Mouse (Mus musculus): ENCODE measurements around the gene Tes.
A peak's percentile ranks its signal among the peaks of the same experiment; 100 is the strongest.

Tes gene

DNA sequence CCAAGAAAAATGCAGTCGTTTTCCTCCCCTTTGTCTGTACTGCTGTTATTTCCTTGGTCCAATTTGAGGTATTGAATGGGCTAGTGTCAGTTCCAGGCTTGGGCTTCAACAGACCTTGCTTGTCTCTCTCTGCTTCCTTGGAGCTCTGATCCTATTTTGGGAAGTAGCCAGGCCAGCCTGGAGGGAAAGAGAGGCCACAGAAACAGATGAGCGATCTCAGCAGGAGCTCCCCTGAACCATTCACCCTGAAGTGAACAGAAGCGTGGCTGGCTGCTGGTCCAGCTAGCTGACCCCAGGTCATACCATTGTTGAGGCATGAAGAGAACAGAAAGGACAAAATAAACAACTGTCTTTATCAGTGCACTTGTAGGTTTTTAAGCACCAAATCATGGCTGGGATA lies 12.8 kb downstream of the Tes start:
- no peak for DNase-seq (ENCODE audit: low read depth, low spot score)

DNA sequence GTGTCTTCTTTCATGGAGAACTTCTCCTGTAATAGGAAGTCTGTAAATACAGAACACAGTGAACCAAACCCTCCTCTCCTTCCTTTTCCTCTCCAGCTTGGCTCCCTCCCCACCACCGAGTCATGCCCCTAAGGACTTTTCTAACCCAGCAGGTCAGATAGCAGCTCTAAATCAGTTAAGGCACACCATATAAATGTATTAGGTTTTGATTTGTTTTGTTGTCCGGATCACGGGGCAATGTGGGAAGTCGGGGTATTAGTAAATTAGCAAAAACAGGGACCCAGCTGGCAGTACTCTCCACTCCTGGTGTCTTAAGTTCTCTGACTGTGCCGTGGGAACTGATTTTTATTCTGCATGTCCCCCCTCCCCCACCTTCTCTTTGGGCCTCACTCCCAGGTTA lies 14.4 kb downstream of the Tes start:
- no peak for DNase-seq (ENCODE audit: low read depth, low spot score)

DNA sequence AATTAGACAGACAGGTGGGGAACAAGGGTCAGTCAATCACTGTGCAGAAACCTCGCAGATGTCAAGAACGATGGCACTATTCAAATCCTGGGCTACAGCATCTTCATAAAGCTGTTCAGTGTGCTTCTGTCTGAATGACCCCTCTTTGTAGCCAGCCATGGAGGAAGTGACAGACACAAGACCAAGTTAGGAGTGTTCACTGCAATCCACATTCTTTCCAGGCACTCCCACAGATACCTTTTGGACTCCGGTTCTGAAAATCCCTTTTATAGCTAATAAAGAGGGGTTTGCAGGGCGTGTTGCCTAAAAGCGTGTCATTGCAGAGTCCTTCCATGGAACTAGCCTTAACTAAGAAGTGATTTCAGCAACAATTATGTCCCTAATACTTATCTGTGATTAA lies 14.9 kb downstream of the Tes start:
- DNase-seq (ENCODE audit: low read depth, low spot score) = no peak

DNA sequence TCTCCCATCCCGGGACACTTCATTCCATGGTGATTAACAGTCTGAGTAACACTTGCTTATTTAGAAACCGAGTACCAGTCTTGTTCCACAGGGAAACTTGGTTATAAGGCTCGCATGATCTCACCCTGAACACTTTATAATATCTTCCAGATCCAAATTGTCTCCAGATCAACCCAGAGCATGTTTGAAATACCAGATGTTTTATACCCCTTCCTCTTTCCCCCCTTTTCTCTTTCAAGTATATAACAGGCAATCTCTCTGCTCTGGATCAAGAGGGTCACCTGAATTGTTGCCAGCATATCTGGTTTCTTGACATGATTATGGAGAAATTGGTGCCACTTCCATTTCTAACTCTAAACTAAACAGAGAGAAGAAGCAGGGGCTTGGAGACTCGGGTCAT lies 17.3 kb downstream of the Tes start:
- DNase-seq (ENCODE audit: low read depth, low spot score) = peak; percentile 41

DNA sequence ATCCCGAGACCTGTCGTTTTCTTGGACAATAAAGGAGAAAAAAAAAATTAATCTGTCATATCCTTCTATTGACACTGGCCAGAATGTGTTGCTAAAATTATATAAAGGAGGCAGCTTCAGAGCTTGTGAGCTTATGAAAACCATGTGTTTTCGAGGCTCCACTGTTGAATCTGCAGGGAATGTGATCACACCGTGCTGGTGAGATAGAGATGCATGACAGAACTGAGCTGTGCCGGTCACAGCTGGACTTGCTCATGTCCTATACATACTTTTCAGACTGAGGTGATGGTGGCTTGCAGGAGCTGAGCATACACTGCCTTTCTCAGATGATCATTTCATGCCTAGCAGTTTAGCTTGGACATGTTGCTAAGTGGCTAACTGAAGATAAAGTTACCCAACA lies 17.9 kb downstream of the Tes start:
- DNase-seq (ENCODE audit: low read depth, low spot score) = peak; percentile 51

DNA sequence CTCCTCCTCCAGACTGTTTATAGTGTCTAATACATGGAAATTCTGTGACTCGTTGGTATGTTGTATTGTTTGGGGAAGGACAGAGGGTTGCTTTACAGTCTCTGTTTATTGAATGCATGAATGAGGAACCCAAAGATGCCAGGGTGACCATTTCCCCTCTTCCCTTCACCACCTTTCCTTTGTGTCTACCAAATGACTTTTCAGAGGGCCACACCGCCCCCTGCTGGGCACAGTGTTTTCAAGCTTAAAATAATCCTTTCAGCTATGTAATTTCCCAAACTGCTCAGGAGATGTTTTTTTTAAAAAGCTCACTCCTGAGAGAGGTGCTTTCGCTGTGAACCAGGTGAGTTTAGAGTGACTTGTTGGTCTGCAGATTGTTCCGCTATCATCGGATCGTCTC lies 22.5 kb downstream of the Tes start:
- peak; percentile 55 for DNase-seq (ENCODE audit: low read depth, low spot score)

DNA sequence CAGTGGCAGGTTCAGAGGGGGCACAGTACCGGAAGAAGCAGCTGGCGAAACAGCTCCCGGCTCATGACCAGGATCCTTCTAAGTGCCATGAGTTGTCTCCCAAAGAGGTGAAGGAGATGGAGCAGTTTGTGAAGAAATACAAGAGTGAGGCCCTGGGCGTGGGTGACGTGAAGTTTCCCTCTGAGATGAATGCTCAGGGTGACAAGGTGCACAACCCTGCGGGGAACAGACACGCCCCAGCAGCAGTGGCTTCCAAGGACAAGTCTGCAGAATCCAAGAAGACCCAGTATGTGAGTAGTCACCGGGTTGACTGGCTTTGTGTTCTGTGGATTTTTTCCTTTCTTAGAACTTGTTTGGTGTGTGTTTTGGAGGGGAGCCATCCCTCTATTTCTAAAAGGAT lies 32.4 kb downstream of the Tes start:
- DNase-seq (ENCODE audit: low read depth, low spot score) = no peak

DNA sequence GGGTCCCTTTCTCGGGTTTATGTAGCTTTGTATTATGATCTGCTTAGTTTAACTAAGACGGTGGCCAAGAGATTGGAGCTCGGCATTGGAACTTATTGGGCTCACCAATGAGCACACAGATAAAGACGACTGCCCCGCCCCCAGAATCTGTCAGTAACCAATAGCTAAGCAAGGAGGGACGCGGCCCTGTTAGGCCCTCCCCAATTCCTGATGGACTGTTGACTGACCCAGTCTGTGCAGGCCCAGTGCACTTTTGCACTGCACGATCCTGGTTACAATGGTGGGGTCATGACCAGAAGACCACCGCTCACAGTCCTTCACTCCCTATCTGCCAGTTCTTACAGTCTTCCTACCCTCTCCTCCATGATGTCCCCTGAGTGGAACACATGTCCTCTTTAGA lies 33.6 kb downstream of the Tes start:
- DNase-seq (ENCODE audit: low read depth, low spot score) = no peak

DNA sequence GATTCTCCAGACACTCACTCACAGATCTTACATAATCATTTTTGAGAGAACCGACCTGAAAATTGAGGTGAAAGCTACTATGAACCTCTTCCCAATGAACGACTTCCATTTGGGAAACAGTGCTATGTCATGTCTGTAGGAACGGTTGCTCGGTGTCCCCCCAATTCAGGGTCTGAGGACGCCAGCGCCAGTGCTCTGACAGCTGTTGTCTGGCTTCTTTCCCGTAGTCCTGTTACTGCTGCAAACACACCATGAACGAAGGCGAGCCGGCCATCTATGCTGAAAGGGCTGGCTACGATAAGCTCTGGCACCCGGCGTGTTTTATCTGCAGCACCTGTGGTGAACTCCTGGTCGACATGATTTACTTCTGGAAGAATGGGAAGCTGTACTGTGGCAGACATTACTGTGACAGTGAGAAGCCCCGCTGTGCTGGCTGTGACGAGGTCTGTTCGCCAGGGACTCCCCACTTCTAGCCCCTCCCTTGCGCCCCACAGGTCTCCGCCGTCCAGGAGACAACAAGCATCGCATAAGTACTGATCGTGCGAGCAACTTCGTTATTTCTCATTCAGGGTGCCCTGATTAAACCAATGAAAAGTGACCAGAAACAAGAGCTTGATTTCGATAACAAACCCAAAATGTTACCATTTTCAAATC lies 34.7 kb downstream of the Tes start:
- no peak for DNase-seq (ENCODE audit: low read depth, low spot score)

DNA sequence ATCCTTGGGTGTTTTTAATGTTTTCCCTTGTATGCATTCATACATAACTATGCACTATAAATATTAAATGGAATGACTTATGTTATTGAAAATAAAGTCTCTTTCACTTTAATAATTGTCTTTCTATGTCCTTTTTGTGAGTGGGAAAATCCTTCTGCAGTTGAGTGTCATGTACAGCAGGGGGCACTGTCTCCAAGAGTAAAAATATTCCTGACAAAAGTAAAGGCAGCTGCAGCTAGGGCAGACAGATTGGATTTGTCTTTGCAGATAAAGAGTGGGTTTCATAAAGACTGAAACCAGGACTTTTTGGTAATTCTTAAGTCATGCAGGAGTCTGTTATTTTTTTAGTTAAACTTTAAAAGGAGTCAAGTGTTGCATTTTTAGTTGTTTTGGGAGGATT lies 40.8 kb downstream of the Tes start:
- DNase-seq (ENCODE audit: low read depth, low spot score) = peak; percentile 57

DNA sequence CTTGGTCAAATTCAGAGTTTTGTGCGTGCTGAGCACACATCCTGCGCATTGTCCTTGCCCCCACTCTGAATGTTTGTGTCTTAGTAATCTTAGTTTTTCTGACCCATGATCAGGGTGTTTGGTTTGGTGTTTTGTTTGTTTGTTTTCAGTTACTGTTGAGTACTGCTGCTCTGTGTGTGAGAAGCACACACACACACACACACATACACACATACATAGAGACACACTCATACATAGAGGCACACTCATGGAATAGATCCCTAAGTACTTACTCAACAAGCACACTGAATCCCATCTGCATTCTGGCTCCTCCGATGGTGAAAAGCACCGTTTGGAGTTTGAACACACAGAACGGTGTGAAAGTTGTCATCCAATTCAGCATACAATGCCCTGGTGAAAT lies 41.5 kb downstream of the Tes start:
- no peak for DNase-seq (ENCODE audit: low read depth, low spot score)

DNA sequence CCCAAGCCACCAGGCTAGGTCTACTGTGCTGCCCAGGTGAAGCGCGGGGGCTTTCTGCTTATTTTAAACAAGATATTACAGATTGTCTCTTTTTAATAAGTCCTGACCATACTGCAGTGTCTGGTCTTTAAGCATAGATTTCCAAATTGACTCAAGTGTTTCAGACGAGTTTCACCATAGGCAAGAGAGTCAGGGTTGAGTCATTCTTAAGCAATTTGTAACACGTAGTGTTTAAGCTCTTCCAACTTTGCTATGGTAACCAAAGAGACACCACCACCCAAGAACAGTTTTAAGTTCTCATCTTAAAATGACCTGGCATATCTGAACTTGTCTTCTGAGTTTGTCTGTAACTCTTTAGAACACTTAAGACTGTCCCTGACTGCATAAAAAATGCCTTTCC lies 44.3 kb downstream of the Tes start:
- DNase-seq (ENCODE audit: low read depth, low spot score) = no peak

DNA sequence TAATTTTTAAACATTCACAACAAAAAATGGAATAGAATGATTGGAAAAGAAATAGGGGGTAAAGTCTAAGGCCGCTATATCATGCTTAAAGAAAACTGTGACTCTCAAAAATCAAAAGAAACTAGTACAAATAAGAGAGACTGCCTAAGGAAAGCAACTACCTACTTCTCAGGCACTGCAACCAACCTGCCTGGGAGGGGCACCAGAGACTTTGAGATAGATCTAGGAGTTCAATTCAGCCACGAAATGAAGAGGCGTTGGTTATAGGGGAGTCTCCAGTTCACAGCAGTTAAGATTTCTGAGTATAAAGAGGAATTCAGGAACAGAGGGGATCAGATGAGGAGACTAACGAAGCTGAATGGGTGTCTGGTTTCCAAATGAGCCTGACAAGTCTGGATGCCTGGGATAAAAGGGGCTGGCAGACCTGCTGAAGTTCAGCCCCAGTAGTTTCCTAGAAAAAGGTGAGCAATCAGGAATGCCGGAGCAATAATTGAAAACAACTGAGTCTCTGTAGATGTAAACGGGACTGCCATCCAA lies 45.7 kb downstream of the Tes start:
- no peak for DNase-seq (ENCODE audit: low read depth, low spot score)

DNA sequence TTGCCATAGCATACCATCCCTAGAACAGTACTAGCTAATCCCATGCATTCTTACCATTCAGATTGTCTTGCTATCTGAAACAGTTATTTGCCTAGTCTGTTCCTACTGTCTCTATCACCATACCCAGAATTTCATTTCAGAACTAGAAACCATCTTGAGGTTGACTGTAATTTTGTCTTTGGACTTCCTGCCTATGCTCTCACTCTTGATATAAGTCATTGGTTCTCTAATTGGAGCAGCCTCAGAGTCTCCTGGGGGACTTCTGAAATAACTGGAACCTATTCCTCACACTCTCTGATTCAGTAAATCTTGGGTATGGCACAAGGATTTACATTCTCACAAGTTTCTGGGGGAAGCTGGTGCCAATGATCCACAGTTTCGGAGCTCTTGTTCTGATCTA lies 47.1 kb downstream of the Tes start:
- DNase-seq (ENCODE audit: low read depth, low spot score) = no peak

DNA sequence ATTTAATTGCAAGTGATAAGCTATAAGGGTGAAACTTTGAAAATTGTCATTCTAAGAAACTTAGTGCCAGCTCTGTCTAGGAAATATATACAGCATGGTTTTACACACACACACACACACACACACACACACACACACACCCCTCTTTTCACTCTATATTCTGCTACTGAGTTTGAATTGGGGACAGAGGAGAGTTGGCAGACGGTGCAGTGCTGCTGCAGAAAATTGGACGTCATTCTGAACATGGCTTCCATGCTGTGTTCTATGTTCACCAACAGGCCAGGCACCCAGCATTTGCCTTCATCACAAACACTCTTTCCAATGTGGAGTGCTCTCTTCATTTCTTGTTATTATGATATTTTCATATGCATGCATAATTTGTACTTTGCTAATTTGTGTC lies 48.0 kb downstream of the Tes start:
- no peak for DNase-seq (ENCODE audit: low read depth, low spot score)

DNA sequence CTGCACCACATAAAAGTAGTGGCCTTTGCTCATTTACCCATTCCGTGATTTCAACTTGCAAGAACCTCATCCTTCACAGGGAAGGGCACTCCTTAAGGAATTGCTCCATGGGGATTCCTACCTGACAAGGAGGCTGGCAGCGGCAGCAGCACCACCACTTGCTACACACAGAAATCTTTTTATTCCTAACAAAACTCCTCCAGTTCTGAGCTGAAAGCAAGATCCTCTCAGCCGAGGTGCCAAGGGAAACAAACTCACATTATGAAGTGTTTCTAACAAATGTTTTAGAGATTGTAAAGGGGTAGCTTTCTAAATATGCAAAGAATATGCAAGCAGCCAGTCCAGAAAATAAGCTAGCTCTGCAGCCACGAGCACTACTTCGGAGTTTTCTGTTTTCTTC lies 49.6 kb downstream of the Tes start:
- DNase-seq (ENCODE audit: low read depth, low spot score) = no peak

DNA sequence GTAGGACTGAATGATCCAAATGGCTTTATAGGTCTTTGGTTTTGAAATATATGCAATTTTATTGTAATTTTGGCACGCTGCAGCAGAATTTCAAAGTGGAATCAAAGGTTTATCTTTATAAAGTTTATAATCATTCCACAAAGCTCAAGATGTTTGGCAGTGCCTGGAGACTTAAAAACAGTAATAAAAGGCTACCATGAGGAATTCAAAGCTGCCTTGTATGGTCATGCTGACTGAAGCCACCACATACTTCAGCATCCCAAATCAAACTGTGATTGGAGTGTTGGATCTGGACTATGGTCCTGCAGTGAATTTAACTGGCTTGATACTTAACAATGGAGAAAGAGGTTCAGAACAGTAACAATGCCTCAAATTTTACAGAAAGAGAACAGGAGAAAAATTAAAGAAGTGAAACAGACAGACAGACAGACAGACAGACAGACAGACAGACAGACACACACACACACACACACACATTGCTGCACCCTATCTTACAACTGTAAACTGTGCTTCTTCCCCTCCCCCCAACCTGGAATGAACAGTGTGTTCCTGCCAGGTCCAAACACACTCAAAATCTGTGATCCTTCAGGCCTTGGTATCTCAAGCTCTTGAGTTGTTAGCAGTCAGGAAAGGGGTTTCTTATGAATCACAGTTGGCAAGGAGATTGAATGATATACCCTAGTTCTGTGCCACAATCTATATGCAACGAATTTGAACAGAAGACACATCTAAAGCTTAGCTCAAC lies 50.3 kb downstream of the Tes start:
- no peak for DNase-seq (ENCODE audit: low read depth, low spot score)

DNA sequence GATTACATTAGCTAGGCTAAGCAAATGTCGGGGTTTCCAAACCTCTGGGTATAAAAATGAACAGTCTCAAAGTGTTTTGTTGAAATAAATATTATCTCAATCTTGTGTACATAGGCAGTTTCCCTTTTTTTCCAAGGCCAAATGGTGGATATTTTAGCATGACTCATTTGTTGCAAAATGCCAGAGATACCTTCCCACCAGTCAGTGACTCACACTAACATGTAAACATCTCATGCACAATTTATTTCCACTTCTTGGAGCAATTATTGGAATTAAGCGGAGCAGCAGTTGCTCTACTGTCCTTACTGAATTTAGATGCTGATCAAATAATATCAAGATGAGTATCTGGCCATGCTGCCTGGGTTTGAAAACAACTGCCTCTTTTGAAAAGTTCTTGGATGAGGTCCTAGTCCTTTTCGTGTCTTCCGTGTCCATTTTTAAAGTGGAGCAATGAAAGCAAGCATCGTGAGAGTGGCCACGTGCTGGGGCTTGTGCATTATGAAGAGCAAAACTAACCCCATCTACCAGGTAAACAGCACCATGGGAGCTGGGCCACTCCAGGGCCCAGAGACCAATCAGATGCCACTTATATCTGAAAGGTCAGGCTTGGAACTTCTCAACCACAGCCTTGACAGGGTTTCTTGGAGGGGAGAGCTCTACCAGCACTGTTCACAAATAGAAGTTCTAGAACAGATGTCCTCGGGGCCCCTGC lies 54.7 kb downstream of the Tes start:
- DNase-seq (ENCODE audit: low read depth, low spot score) = no peak

DNA sequence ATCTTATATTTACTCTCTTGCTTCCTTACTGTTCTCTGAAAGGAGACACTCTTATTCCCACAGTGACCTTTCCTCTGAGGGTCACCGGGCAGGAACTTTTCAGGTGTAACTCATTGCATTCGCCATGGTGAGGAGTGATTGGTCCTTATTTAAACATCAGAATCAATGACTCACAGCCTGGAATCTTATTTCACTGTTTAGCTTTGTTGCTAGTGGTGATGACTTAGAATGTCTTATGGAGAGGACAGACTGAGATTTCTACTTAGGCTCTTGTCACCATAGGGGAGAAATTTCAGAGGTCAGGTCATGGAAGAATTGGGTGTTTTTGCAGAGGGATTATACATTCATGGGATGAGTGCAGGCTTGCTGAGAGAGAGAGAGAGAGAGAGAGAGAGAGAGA lies 75.1 kb downstream of the Tes start:
- DNase-seq (ENCODE audit: low read depth, low spot score) = no peak

DNA sequence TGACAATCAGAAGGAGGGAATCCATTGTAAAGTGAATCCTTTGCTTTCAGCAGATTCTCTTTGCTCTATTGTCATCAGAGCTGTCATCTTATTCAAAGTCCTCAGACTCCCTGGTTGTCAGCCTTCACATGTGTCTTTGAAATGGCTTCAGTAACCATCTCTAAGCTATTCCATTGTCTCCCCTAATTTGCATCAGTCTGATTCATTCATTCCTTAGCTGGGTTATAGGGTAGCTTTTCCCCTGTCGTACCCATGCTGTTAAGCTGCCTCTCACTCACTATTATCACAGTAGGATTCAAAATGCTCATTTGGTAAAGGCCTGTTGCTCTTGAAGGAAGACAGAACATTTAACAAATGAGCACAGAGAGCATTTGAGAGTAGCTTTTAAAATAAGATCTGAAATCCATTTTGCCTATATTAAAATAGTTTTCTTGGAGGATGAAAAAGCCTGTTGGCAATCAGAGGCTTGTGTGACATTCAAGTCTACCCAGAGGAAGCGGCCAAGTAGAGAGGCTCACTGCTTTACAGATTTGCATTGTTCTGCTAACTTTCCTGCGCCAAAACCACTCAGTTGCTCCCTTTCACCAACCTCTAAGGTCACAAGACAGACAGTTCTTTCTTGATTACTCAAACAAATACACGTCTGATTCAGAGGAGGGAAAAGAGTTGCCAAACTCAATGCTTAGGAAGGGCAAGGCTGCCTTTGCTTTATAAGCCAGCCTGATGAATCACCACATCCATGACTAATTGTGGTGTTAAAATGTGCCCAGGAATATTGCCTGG lies 77.8 kb downstream of the Tes start:
- DNase-seq (ENCODE audit: low read depth, low spot score) = no peak

DNA sequence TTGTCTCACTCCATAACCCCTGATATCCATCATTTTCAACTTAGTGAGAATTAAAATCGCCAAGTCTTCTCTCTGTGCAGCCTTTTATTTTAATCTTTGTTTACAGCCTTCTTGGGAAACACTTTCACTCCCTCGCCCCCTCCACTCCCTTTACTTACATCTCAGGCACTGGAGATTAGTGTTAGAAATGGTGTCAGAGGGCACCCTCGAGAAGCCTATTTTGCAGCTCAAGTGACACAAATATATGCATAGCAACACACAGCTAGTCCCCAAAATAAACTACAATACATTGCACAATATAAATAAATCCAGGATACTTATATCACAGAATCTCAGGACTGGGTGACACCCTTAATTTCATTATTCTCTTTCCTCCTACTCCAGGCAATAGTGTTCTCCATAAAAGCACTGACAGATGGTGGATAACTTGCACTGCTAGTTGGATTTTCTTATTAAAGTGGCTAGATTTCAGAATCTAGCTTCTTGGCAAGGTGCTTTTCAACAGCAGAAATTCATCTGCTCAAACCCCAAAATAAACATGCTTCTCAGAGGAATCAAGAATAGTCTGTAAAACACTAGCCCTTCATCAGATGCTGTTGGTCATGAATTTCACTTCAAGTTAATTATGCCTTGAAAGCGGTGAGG lies 86.2 kb downstream of the Tes start:
- no peak for DNase-seq (ENCODE audit: low read depth, low spot score)
